Mouse (Mus musculus) layer of hippocampus, adult 8-10 months (tissue): ENCODE results near the gene Vac14. TPM values are rescaled to one million over a fixed set of nuclear protein-coding genes. Genes with fewer than 3 reads are reported as not detected.

Source experiments
- DNase-seq, 2 experiments: peaks; one replicate each; pipeline ENCODE4 v3.0.0; 2022; ENCODE audit warnings: low spot score in 2 of 2
- total RNA-seq, 4 experiments: library from RNA; stranded (reverse); gene quantifications; 2 replicates each; pipeline ENCODE4 v1.2.4; 2022

Gene Vac14
- 10 to 100 TPM; 26.8 to 28.2 (median 27.0) TPM for total RNA-seq

DNA sequence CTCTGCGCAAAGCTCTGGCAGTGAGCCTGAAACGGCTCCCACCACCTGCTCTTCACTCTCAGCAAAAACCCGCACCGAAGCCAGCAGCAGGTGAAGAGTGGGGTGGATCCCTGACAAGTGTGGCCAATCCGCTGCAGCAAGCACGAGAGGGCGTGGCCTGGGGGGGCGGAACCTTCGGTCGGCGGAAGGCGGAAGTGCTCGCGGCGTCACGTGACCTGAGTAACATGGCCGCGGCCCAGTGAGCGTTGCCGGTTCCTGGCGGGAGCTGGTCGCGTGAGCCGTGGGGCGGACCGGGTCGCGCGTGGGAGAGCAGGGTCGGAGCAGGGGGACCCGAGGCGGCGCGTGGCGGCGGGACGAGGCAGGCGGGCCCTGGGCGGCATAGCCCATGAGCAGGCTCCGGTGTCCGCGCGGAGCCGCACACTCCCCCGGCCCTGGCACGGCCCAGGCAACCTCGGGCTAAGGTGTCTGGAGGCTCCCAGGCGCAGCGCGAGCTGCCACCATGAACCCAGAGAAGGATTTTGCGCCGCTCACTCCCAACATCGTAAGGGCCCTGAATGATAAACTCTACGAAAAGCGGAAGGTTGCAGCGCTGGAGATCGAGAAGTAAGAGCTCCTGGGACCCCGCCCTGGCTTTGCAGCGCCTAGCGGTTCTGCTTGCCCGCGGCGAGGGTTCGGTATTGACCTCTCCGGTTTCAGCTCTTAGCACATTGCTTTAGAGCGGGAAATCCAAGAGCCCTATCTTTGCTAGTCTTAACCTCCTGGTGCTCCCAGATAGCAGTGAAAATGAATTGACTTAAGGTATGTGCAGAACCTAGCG, at the start of gene Vac14:
TSS of gene Vac14 (plus strand) at position 195 of the 817 bp plus-strand sequence.
- DNase-seq: peak; percentile 95 to 96

GRCm38 (mm10) chr8:110592641-110593040, 25.7 kb upstream of the Vac14 start:
- DNase-seq: no peak

DNA sequence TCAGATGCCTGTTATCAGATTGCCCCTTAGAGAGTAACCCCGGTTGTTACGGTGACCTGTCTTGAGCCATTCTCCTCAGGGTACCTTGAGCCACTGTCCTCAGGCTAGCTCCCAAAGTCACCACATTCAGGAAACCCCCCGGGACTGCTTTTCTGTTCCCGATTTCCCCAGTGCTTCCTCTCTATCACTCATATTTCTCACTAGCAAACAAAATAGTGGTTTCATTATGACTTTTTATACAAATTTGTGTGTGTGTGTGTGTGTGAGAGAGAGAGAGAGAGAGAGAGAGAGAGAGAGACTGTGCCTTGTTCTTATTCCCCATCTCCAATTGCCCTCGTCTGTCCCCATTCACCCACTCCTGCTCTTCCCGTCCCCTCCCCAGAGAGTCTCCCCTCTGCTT, 24.2 kb upstream of the Vac14 start:
- DNase-seq: no peak

DNA sequence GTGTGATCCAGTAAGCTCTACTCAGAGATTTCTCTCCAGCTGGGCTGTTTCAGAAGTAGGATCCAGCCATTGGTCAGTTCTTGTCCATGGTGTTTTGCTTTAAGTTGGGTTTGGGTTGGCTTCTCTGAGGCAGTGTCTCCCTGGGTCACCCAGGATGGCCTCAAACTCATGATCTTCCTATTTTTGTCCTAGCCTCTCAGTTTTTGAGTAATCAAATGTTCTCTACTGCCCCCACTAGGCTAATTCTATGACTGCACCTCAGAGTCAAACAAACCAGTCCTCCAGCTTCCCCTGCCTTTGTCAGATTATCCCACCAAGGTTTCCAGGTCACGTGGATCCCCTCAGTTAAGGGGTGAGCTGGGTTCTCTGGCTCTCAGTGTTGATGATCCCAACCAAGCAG, 13.8 kb upstream of the Vac14 start:
- DNase-seq: no peak

- no peak for DNase-seq
Measured at GRCm38 (mm10) chr8:110605401-110606015, 12.9 kb upstream of the Vac14 start.

- DNase-seq: no peak
Measured at GRCm38 (mm10) chr8:110615730-110616129, 2.7 kb upstream of the Vac14 start.

DNA sequence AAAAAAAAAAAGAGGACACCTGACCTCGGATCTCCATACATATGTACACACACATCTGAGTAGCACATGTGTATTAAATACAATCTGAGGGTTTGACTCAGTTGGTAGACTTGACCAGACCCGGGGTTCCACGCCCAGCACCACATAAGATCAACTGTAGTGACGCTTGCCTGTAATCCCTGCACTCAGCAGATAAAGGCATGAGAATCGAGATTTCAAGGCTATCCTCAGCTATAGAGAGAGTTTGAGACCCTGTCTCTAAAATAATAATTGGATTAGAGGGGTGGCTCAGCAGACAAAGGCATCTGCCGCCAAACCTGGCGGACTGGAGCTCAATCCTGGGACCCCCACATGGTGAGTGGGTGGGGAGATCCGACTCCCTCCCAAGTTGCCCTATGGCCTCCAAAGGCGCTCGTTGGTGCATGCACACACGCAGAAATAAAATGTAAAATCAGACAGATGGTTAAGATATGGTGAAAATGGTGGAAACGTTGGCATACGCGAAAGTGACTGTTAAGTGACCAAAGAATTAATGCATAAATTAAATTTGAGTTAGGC, 505 bp upstream of the Vac14 start:
- DNase-seq: no peak

DNA sequence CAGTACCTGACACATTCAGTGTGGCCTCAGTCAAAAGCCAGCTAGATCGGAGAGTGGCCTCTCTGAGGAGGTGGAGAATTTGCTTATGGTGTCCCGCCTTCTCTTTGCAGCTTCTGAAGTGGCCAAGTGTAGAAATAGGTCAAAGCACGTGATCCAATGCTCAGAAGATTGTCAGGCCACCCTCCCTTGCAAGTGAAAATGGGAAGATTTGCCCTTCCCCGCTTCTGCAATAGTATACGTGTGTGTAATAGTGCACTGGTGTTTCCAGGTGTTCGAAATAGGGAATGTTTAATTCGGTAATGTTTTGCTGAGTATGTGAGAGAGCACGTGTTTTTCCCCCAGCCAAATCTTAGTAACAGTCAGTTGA, 806 bp downstream of the Vac14 start:
- no peak for DNase-seq

- no peak for DNase-seq
Measured at GRCm38 (mm10) chr8:110619919-110620318, 1.5 kb downstream of the Vac14 start.

GRCm38 (mm10) chr8:110626431-110626830, 8.0 kb downstream of the Vac14 start:
- no peak for DNase-seq

- DNase-seq: peak in 1 of 2 experiments; percentile 69
Measured at GRCm38 (mm10) chr8:110629245-110630063, 11.1 kb downstream of the Vac14 start.

DNA sequence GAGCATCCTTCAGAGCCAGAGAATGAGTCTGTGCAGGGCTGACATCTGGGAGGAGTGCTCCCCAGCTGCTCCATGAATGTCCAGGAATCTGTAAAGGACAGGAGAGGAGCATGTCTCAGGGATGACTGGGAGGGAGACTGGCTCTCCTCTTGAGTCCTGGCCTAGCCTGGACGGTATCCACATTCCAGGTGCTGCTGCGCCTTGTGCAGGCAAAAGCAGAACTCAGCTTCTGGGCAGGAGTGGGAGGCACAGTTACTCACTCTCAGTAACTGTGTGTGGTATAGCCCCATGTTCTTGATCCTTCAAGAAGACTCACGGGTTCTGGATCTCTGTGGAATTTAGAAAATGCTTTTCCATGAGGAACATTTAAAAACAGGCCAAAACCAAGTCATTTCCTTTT, 11.7 kb downstream of the Vac14 start:
- DNase-seq: no peak

DNA sequence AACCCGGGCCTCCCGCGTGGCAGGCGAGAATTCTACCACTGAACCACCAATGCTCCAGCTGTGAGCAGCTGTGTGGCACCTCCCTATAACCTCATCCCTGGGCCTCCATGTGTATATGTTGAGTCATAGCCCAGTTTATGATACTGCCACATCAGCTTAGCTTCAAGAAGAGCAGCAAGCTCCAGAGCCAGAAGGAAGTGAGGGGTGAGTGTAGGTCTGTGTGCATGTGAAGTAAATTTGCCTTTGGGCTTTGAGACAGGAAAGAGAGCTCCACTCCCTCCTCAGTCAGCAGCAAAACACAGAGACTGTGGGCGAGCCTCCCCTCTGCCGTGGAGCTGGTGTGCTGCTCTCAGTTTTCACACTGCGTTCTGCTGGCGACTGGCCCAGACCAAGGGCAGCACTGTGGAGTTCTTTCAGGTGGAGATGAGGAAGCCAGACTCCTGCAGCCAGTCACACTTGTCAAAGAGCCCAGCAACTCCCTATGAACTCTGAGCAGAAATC, 12.2 kb downstream of the Vac14 start:
- DNase-seq: peak; percentile 55 to 56

DNA sequence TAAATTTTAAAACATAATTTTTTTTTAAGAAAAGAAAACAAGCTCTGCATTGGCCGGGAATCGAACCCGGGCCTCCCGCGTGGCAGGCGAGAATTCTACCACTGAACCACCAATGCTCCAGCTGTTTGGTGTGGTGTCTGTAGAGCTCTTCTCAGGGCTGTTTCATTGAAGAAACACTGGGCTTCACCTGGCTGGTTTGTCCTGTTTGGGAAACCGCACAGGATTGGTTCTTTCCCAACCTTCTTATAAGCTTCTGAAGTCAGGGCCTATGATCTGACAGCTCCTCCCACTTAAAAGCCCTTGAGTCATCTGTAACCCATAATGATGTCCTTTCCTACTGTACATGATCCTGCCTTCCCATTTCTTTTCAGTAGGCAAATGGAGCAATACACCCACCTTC, 12.8 kb downstream of the Vac14 start:
- no peak for DNase-seq

DNA sequence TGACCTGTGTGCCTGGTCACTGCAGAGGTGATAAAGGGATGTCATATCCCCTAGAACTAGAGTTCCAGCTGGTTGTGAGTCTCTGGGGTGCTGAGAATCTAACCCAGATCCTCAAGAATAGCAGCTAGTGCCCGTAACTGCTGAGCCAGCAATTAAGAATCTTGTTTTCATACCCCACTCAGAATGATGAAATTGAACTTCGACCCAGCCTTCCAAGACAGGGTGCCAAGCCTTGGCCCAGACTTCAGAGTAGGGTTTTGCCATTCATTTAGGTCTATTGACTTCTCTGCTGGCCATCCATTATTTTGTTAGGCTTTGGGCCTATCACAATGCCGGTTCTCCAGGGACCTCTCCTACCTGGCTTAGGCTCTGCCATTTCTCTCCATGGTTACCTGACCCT, 15.4 kb downstream of the Vac14 start:
- DNase-seq: no peak

- DNase-seq: no peak
Measured at GRCm38 (mm10) chr8:110636182-110636581, 17.8 kb downstream of the Vac14 start.

DNA sequence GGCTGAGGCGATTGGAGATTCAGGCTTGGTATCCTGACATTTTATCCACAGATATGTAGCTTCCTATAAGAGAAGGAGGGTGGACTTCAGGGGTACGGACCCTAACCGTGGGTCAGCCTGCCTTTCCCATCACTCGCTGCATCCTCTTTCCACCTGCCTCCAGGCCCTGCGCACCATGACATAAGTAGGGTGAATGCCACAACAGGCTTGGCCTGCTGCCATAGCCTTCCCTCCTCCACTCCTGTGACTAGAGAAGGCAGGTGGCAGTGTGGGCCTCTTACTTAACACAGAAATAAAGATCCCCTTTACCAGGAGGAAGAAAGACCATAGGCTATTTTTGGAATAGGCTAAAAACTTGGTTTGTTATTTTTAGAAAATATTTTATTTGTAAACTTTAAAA, 23.9 kb downstream of the Vac14 start:
- no peak for DNase-seq

DNA sequence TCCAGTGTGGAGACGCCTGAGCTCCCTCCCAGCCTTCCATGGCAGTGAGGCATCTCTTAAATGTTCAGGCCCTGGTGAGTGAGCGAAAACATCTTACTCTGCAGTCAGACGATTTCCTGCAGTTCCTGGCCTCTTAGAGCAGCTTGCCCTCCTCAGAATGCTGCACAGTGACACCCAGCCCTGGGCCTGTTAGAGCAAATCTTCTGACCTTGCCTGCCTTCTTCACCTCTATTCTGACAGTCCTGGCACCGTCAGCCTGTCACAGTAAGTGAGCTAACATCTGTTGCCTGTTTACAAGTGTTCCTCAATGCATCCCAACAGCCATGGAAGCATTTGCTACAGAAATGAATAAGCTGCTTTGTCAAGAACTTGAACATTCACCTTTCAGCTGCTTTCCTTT, 24.8 kb downstream of the Vac14 start:
- no peak for DNase-seq

GRCm38 (mm10) chr8:110644422-110644821, 26.0 kb downstream of the Vac14 start:
- no peak for DNase-seq

GRCm38 (mm10) chr8:110644901-110645300, 26.5 kb downstream of the Vac14 start:
- DNase-seq: no peak

DNA sequence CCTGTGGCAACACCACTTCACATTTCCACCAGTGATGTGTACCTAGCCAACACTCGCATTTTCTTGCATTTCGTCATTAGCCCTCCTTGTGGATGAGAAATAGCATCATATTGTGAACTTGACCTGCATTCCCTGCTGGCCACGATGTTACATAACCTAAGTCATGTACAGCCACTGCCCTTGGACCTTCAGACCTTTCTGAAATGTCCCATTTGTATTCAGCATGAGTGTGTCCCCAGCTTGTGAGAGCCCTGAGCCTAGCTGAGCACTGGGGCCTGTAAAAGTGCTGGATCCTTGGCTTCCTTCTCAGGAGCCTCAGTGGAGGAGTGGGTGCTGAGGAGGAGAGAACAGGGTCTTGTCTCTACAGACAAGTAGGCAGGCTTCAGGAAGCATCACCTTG, 27.0 kb downstream of the Vac14 start:
- no peak for DNase-seq

DNA sequence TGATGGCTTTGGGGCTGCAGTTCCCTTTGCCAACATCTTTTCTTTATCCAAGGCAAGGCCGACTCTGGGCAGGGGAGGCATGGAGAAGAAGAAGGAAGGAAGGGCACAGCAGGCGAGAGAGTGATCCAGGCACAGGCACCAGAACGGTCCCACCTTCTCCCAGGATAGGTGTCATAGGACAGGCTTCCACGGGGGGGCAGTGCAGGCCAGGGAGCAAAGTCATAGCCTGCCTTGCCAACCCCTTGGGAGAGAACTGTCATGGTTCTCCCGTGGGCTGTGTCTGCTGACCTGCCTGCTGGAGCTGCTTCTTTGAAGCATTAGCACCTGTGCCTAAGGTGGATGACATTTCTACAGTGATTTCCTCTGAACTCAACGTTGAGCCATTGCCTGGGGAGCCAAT, 27.7 kb downstream of the Vac14 start:
- DNase-seq: peak; percentile 56 to 71
